8 mouse cellular contexts compared by ENCODE assay signal in genomic region chr4:74013211-74014047, GRCm38 (mm10). TPM values are rescaled to one million over a fixed set of nuclear protein-coding genes. Genes with fewer than 3 reads are reported as not detected.
DNase-seq lines count a peak whose midpoint lies in the region; ATAC-seq and TF ChIP-seq lines count a peak whose summit lies in the region.

Frmd3 (plus strand) TSS chr4:74013442.

- peak within 1 kb of the TSS; percentile 63 for H3K9ac ChIP-seq in heart, embryonic 14.5 days (ENCODE audit: low read length)
- no peak within 1 kb of the TSS for H3K9ac ChIP-seq in liver, embryonic 14.5 days (replicated peaks)

- 1% methylated on average over 56 of the region's 56 CpGs for WGBS in heart, embryonic 14.5 days
- 3% methylated on average over 56 of the region's 56 CpGs for WGBS in liver, embryonic 14.5 days (ENCODE audit: insufficient replicate concordance)

- peak; percentile 66 for ATAC-seq in heart, embryonic 14.5 days (ENCODE audit: insufficient number of reproducible peaks, insufficient read depth, low FRiP score, low read depth)
- no peak for ATAC-seq in liver, embryonic 14.5 days (ENCODE audit: insufficient read depth)
- no peak for ATAC-seq in erythroid progenitor cell, adult 5-6 weeks (replicated peaks; ENCODE audit: low FRiP score, poor library complexity, severe bottlenecking)

- TF ChIP-seq POLR2A in embryonic fibroblast, embryonic 13.5 days (IDR thresholded peaks at IDR 0.05; ENCODE audit: low read depth, low read length), result peak; percentile 15; the same call in 1 of the 2 replicates

- peak within 1 kb of the TSS; percentile 46 for H3K4me3 ChIP-seq in embryonic fibroblast, embryonic 13.5 days (ENCODE audit: insufficient read depth, low read length)
- H3K4me3 ChIP-seq in heart, embryonic 14.5 days (ENCODE audit: control insufficient read depth in 1 of 2, insufficient read depth in 1 of 2, low read depth in 1 of 2, low read length in 2 of 2), result peak within 1 kb of the TSS; percentile 42 to 54
- H3K4me3 ChIP-seq in liver, embryonic 14.5 days (ENCODE audit: insufficient read depth in 1 of 2, low read depth in 2 of 2, low read length in 2 of 2), result peak within 1 kb of the TSS in 1 of 2 experiments; percentile 16; a peak in 2 of 4 replicates

- TF ChIP-seq CTCF in embryonic fibroblast, embryonic 13.5 days (IDR thresholded peaks at IDR 0.05; ENCODE audit: borderline replicate concordance, insufficient read depth, low read length), result no peak
- no peak for TF ChIP-seq CTCF in liver, embryonic 14.5 days (IDR thresholded peaks at IDR 0.05; ENCODE audit: low read depth)

- DNase-seq in ES-CJ7 (ENCODE audit: low read depth, low spot score), result peak; percentile 21
- DNase-seq in brain, adult 2 months (ENCODE audit: low read depth, low spot score), result peak; percentile 84
- DNase-seq in kidney, postnatal 4 days, result peak; percentile 45 to 66
- no peak for DNase-seq in liver, embryonic 14.5 days (ENCODE audit: low read depth in 3 of 3, low spot score in 3 of 3)
- peak; percentile 77 to 84 for DNase-seq in right cerebral cortex, postnatal 10 days (ENCODE audit: low spot score in 2 of 2)

- H3K27ac ChIP-seq in embryonic fibroblast, embryonic 13.5 days (ENCODE audit: insufficient read depth, low read length), result no peak within 1 kb of the TSS
- H3K27ac ChIP-seq in heart, embryonic 14.5 days (replicated peaks in 1 of 2; ENCODE audit: control insufficient read depth in 1 of 2, insufficient read depth in 1 of 2, low read depth in 2 of 2, low read length in 2 of 2), result no peak within 1 kb of the TSS
- H3K27ac ChIP-seq in liver, embryonic 14.5 days, result no peak within 1 kb of the TSS

- H3K36me3 ChIP-seq in heart, embryonic 14.5 days (ENCODE audit: control insufficient read depth, insufficient read depth, low read length), result no peaks in the 10 kb centered on the region
- no peaks in the 10 kb centered on the region for H3K36me3 ChIP-seq in liver, embryonic 14.5 days (replicated peaks; ENCODE audit: control insufficient read depth, insufficient read depth, low read depth)

- H3K4me2 ChIP-seq in heart, embryonic 14.5 days (ENCODE audit: low read length), result peak within 1 kb of the TSS; percentile 96
- peak within 1 kb of the TSS; percentile 41 for H3K4me2 ChIP-seq in liver, embryonic 14.5 days (ENCODE audit: low read depth)

- no peaks in the 10 kb centered on the region for H3K9me3 ChIP-seq in heart, embryonic 14.5 days (ENCODE audit: control insufficient read depth, low read length)
- no peaks in the 10 kb centered on the region for H3K9me3 ChIP-seq in liver, embryonic 14.5 days (ENCODE audit: control insufficient read depth, low read length)

- peaks cover 5% of the 10 kb centered on the region for H3K4me1 ChIP-seq in embryonic fibroblast, embryonic 13.5 days (ENCODE audit: control insufficient read depth, insufficient read depth, low read length)
- H3K4me1 ChIP-seq in heart, embryonic 14.5 days (ENCODE audit: control insufficient read depth in 2 of 2, insufficient read depth in 2 of 2, low read length in 2 of 2), result peaks cover 3 to 5% of the 10 kb centered on the region in 2 experiments; a peak in 3 of 4 replicates
- H3K4me1 ChIP-seq in liver, embryonic 14.5 days (replicated peaks; ENCODE audit: control insufficient read depth in 2 of 2, insufficient read depth in 2 of 2, low read length in 1 of 2), result no peaks in the 10 kb centered on the region

- TF ChIP-seq EP300 in liver, embryonic 14.5 days (IDR thresholded peaks at IDR 0.05; ENCODE audit: low read depth), result no peak

- H3K27me3 ChIP-seq in heart, embryonic 14.5 days (ENCODE audit: control insufficient read depth, insufficient read depth, low read length), result peaks cover 17% of the 10 kb centered on the region
- peaks cover 3% of the 10 kb centered on the region for H3K27me3 ChIP-seq in liver, embryonic 14.5 days (ENCODE audit: control insufficient read depth, insufficient read depth, low read length)

RNA-seq across cellular contexts. Expression of gene Frmd3, which starts in this region (rescaled TPM):
- polyA plus RNA-seq in embryonic fibroblast, embryonic 13.5 days (2011; ENCODE audit: insufficient read length, low read depth, missing spikeins), result 0.63 and 1.6 TPM in 2 replicates
- 0.09 and 0.30 TPM in 2 replicates for polyA plus RNA-seq in heart, embryonic 14.5 days (2014; fragmentation: Nextera tagmentation; extraction: Ambion mirVana)
- polyA plus RNA-seq in liver, embryonic 14.5 days (2012; rRNA removed), result 0.02 TPM in 2 replicates
- 0.11 TPM in 1 of 2 replicates, not detected in the other for polyA plus RNA-seq in liver, embryonic 14.5 days (2014; fragmentation: Nextera tagmentation; extraction: Ambion mirVana)
- total RNA-seq in erythroid progenitor cell, adult 5-6 weeks (2015; ENCODE audit: low replicate concordance), result not detected in 2 replicates
- not detected in 2 replicates for total RNA-seq in erythroid progenitor cell, adult 5-6 weeks (2017; ENCODE audit: low replicate concordance)

Comparison
In these comparisons a context has a peak if more than half of its experiments do, and no peak if none do; other contexts are left out.
1. Peak in ATAC-seq, H3K4me3 ChIP-seq, H3K9ac ChIP-seq and H3K4me2 ChIP-seq in heart, embryonic 14.5 days; RNA of the gene not detected or under 1 TPM.
2. DNase-seq: peak in ES-CJ7 (single experiment), brain, adult 2 months (single experiment), kidney, postnatal 4 days (2 of 2) and right cerebral cortex, postnatal 10 days (2 of 2); none in liver, embryonic 14.5 days (0 of 3).